Mouse (Mus musculus): ENCODE measurements around the gene Hist1h3d. TPM values are rescaled to one million over a fixed set of nuclear protein-coding genes. Genes with fewer than 3 reads are reported as not detected.
"Not testable (repeated sequence)": the region's sequence is repeated elsewhere in the genome, so short reads cannot be mapped to it uniquely, and the experiment has no call there.

The Hist1h3d gene
- polyA plus RNA-seq, 1 experiment from 2014 or later: 1.4 TPM

GRCm38 (mm10) chr13:23561883-23562659, 13.5 kb upstream of the Hist1h3d start, which contains the start of gene Hist1h3e:
Gene Hist1h3e, minus strand, starts transcription at chr13:23562369.
- 0% methylated on average over 52 of the region's 67 CpGs for WGBS
- not testable (repeated sequence) for H3K27me3 ChIP-seq (ENCODE audit: control insufficient read depth, insufficient read depth, low read length); H3K4me1 ChIP-seq (ENCODE audit: control insufficient read depth, insufficient read depth, low read length); H3K36me3 ChIP-seq (ENCODE audit: control insufficient read depth, insufficient read depth); H3K9me3 ChIP-seq (replicated peaks; ENCODE audit: control insufficient read depth, low read length)
- Histone ChIP-seq H3K9ac (ENCODE audit: low read length) (peak within 1 kb of the TSS; percentile 74), H3K4me2 (ENCODE audit: low read depth, low read length) (peak within 1 kb of the TSS; percentile 91), H3K27ac (ENCODE audit: low read length) (peak within 1 kb of the TSS; percentile 98), H3K4me3 (ENCODE audit: low read length) (peak within 1 kb of the TSS; percentile 56)
- ATAC-seq (replicated peaks; ENCODE audit: extremely low read depth, insufficient read depth, low FRiP score): peak; percentile 90

- peak; percentile 49; the same call in 1 of the 2 replicates for ATAC-seq (replicated peaks; ENCODE audit: extremely low read depth, insufficient read depth, low FRiP score)
- peak overlapping the region; percentile 91 for H3K4me2 ChIP-seq (ENCODE audit: low read depth, low read length)
- peak overlapping the region; percentile 56 for H3K4me3 ChIP-seq (ENCODE audit: low read length)
- peak overlapping the region; percentile 71 for H3K9ac ChIP-seq (ENCODE audit: low read length)
- WGBS: 2% methylated on average over 18 of the region's 18 CpGs
- no peaks in the 10 kb centered on the region for H3K9me3 ChIP-seq (replicated peaks; ENCODE audit: control insufficient read depth, low read length)
- peak overlapping the region; percentile 98 for H3K27ac ChIP-seq (ENCODE audit: low read length)
- no peaks in the 10 kb centered on the region for H3K27me3 ChIP-seq (ENCODE audit: control insufficient read depth, insufficient read depth, low read length)
- no peaks in the 10 kb centered on the region for H3K36me3 ChIP-seq (ENCODE audit: control insufficient read depth, insufficient read depth)
- no peaks in the 10 kb centered on the region for H3K4me1 ChIP-seq (ENCODE audit: control insufficient read depth, insufficient read depth, low read length)
Measured at GRCm38 (mm10) chr13:23562699-23563462, 12.7 kb upstream of the Hist1h3d start.

GRCm38 (mm10) chr13:23564482-23564881, 11.1 kb upstream of the Hist1h3d start:
- Histone ChIP-seq H3K9me3 (replicated peaks; ENCODE audit: control insufficient read depth, low read length) (no peaks in the 10 kb centered on the region), H3K27me3 (ENCODE audit: control insufficient read depth, insufficient read depth, low read length) (no peaks in the 10 kb centered on the region), H3K4me3 (ENCODE audit: low read length) (no peak overlapping the region), H3K4me1 (ENCODE audit: control insufficient read depth, insufficient read depth, low read length) (no peaks in the 10 kb centered on the region), H3K9ac (ENCODE audit: low read length) (no peak overlapping the region), H3K27ac (ENCODE audit: low read length) (no peak overlapping the region), H3K36me3 (ENCODE audit: control insufficient read depth, insufficient read depth) (no peaks in the 10 kb centered on the region), H3K4me2 (ENCODE audit: low read depth, low read length) (no peak overlapping the region)
- ATAC-seq (replicated peaks; ENCODE audit: extremely low read depth, insufficient read depth, low FRiP score): no peak
- 83% methylated on average over 2 of the region's 2 CpGs for WGBS

GRCm38 (mm10) chr13:23570261-23571021, 5.1 kb upstream of the Hist1h3d start:
- Histone ChIP-seq H3K4me3 (ENCODE audit: low read length) (peak overlapping the region; percentile 59), H3K4me2 (ENCODE audit: low read depth, low read length) (peak overlapping the region; percentile 77), H3K4me1 (ENCODE audit: control insufficient read depth, insufficient read depth, low read length) (peaks cover 18% of the 10 kb centered on the region), H3K9ac (ENCODE audit: low read length) (peak overlapping the region; percentile 68), H3K27ac (ENCODE audit: low read length) (peak overlapping the region; percentile 96)
- ATAC-seq (replicated peaks; ENCODE audit: extremely low read depth, insufficient read depth, low FRiP score): peak; percentile 3; the same call in 1 of the 2 replicates
- not testable (repeated sequence) for H3K27me3 ChIP-seq (ENCODE audit: control insufficient read depth, insufficient read depth, low read length); H3K9me3 ChIP-seq (replicated peaks; ENCODE audit: control insufficient read depth, low read length); H3K36me3 ChIP-seq (ENCODE audit: control insufficient read depth, insufficient read depth)
- WGBS: 4% methylated on average over 19 of the region's 41 CpGs

- ATAC-seq (replicated peaks; ENCODE audit: extremely low read depth, insufficient read depth, low FRiP score): peak; percentile 87
- H3K27ac ChIP-seq (ENCODE audit: low read length): peak within 1 kb of the TSS; percentile 96
- H3K4me3 ChIP-seq (ENCODE audit: low read length): peak within 1 kb of the TSS; percentile 59
- H3K36me3 ChIP-seq (ENCODE audit: control insufficient read depth, insufficient read depth): no peaks in the 10 kb centered on the region
- H3K9me3 ChIP-seq (replicated peaks; ENCODE audit: control insufficient read depth, low read length): no peaks in the 10 kb centered on the region
- peaks cover 18% of the 10 kb centered on the region for H3K4me1 ChIP-seq (ENCODE audit: control insufficient read depth, insufficient read depth, low read length)
- peak within 1 kb of the TSS; percentile 76 for H3K9ac ChIP-seq (ENCODE audit: low read length)
- WGBS: 1% methylated on average over 18 of the region's 18 CpGs
- peak within 1 kb of the TSS; percentile 77 for H3K4me2 ChIP-seq (ENCODE audit: low read depth, low read length)
- no peaks in the 10 kb centered on the region for H3K27me3 ChIP-seq (ENCODE audit: control insufficient read depth, insufficient read depth, low read length)
Measured at GRCm38 (mm10) chr13:23571022-23571503, 4.5 kb upstream of the Hist1h3d start, which contains the start of the genes Hist1h2ae and Hist1h2bg. Gene Hist1h2ae, minus strand, starts transcription at chr13:23571220. Gene Hist1h2bg, plus strand, starts transcription at chr13:23571396.

- Histone ChIP-seq H3K27ac (ENCODE audit: low read length) (peak overlapping the region; percentile 96), H3K9ac (ENCODE audit: low read length) (peak overlapping the region; percentile 76), H3K4me2 (ENCODE audit: low read depth, low read length) (peak overlapping the region; percentile 77), H3K4me1 (ENCODE audit: control insufficient read depth, insufficient read depth, low read length) (peaks cover 23% of the 10 kb centered on the region), H3K4me3 (ENCODE audit: low read length) (peak overlapping the region; percentile 59)
- not testable (repeated sequence) for ATAC-seq (replicated peaks; ENCODE audit: extremely low read depth, insufficient read depth, low FRiP score); H3K9me3 ChIP-seq (replicated peaks; ENCODE audit: control insufficient read depth, low read length); H3K27me3 ChIP-seq (ENCODE audit: control insufficient read depth, insufficient read depth, low read length); H3K36me3 ChIP-seq (ENCODE audit: control insufficient read depth, insufficient read depth)
- WGBS: under 1% methylated on average over 10 of the region's 34 CpGs
Measured at GRCm38 (mm10) chr13:23571504-23572217, 3.9 kb upstream of the Hist1h3d start.

- H3K9me3 ChIP-seq (replicated peaks; ENCODE audit: control insufficient read depth, low read length): no peaks in the 10 kb centered on the region
- no peaks in the 10 kb centered on the region for H3K36me3 ChIP-seq (ENCODE audit: control insufficient read depth, insufficient read depth)
- H3K9ac ChIP-seq (ENCODE audit: low read length): peak overlapping the region; percentile 76
- H3K4me2 ChIP-seq (ENCODE audit: low read depth, low read length): peak overlapping the region; percentile 77
- H3K27ac ChIP-seq (ENCODE audit: low read length): peak overlapping the region; percentile 96
- WGBS: 36% methylated on average over 2 of the region's 2 CpGs
- H3K27me3 ChIP-seq (ENCODE audit: control insufficient read depth, insufficient read depth, low read length): no peaks in the 10 kb centered on the region
- peak overlapping the region; percentile 59 for H3K4me3 ChIP-seq (ENCODE audit: low read length)
- H3K4me1 ChIP-seq (ENCODE audit: control insufficient read depth, insufficient read depth, low read length): peaks cover 30% of the 10 kb centered on the region
- no peak for ATAC-seq (replicated peaks; ENCODE audit: extremely low read depth, insufficient read depth, low FRiP score)
Measured at GRCm38 (mm10) chr13:23572218-23573033, 3.1 kb upstream of the Hist1h3d start.

Data from heart, embryonic 16.5 days (tissue).